Mouse (Mus musculus): Measurements from ENCODE around the gene A630076J17Rik. TPM values are rescaled to one million over a fixed set of nuclear protein-coding genes. Genes with fewer than 3 reads are reported as not detected.
A peak's percentile ranks its signal among the peaks of the same experiment; 100 is the strongest.

A630076J17Rik gene
- polyA plus RNA-seq, 1 experiment from 2014 or later: not detected

GRCm38 (mm10) chr3:107223230-107223629 is 7.2 kb upstream of the A630076J17Rik start:
- H3K27me3 ChIP-seq (replicated peaks; ENCODE audit: insufficient read depth, low read length): no peaks in the 10 kb centered on the region
- H3K27ac ChIP-seq (ENCODE audit: low read length): no peak overlapping the region
- ATAC-seq: peak; percentile 67
- no peaks in the 10 kb centered on the region for H3K4me1 ChIP-seq (ENCODE audit: insufficient read depth, low read depth, low read length)
- H3K4me3 ChIP-seq (ENCODE audit: low read depth, low read length): no peak overlapping the region
- no peaks in the 10 kb centered on the region for H3K36me3 ChIP-seq (ENCODE audit: insufficient read depth, low read length)
- H3K9me3 ChIP-seq (ENCODE audit: low read length): no peaks in the 10 kb centered on the region
- DNase-seq (ENCODE audit: low spot score): peak; percentile 23
- 32% methylated on average over 1 of the region's 1 CpGs for WGBS
- no peak overlapping the region for H3K4me2 ChIP-seq (replicated peaks; ENCODE audit: low read depth, low read length)
- peak; percentile 44; the same call in 1 of the 2 replicates for TF ChIP-seq EP300 (IDR thresholded peaks at IDR 0.05)
- no peak for TF ChIP-seq CTCF (IDR thresholded peaks at IDR 0.05)
- no peak overlapping the region for H3K9ac ChIP-seq (replicated peaks; ENCODE audit: low read depth)

GRCm38 (mm10) chr3:107225820-107226219 is 4.6 kb upstream of the A630076J17Rik start:
- no peak overlapping the region for H3K9ac ChIP-seq (replicated peaks; ENCODE audit: low read depth)
- no peak for ATAC-seq
- H3K27me3 ChIP-seq (replicated peaks; ENCODE audit: insufficient read depth, low read length): no peaks in the 10 kb centered on the region
- H3K36me3 ChIP-seq (ENCODE audit: insufficient read depth, low read length): no peaks in the 10 kb centered on the region
- no peak for TF ChIP-seq EP300 (IDR thresholded peaks at IDR 0.05)
- no peak for TF ChIP-seq CTCF (IDR thresholded peaks at IDR 0.05)
- 80% methylated on average over 5 of the region's 5 CpGs for WGBS
- no peaks in the 10 kb centered on the region for H3K9me3 ChIP-seq (ENCODE audit: low read length)
- no peak overlapping the region for H3K27ac ChIP-seq (ENCODE audit: low read length)
- H3K4me2 ChIP-seq (replicated peaks; ENCODE audit: low read depth, low read length): no peak overlapping the region
- no peak for DNase-seq (ENCODE audit: low spot score)
- no peaks in the 10 kb centered on the region for H3K4me1 ChIP-seq (ENCODE audit: insufficient read depth, low read depth, low read length)
- H3K4me3 ChIP-seq (ENCODE audit: low read depth, low read length): no peak overlapping the region

GRCm38 (mm10) chr3:107229221-107229620 is 1.2 kb upstream of the A630076J17Rik start:
- no peak overlapping the region for H3K9ac ChIP-seq (replicated peaks; ENCODE audit: low read depth)
- 61% methylated on average over 5 of the region's 5 CpGs for WGBS
- no peak overlapping the region for H3K4me2 ChIP-seq (replicated peaks; ENCODE audit: low read depth, low read length)
- H3K9me3 ChIP-seq (ENCODE audit: low read length): no peaks in the 10 kb centered on the region
- H3K4me3 ChIP-seq (ENCODE audit: low read depth, low read length): no peak overlapping the region
- ATAC-seq (no peak), DNase-seq (ENCODE audit: low spot score) (no peak)
- H3K27me3 ChIP-seq (replicated peaks; ENCODE audit: insufficient read depth, low read length): no peaks in the 10 kb centered on the region
- H3K27ac ChIP-seq (ENCODE audit: low read length): no peak overlapping the region
- H3K4me1 ChIP-seq (ENCODE audit: insufficient read depth, low read depth, low read length): no peaks in the 10 kb centered on the region
- no peak for TF ChIP-seq CTCF (IDR thresholded peaks at IDR 0.05)
- TF ChIP-seq EP300 (IDR thresholded peaks at IDR 0.05): no peak
- H3K36me3 ChIP-seq (ENCODE audit: insufficient read depth, low read length): no peaks in the 10 kb centered on the region

- Histone ChIP-seq H3K27me3 (replicated peaks; ENCODE audit: insufficient read depth, low read length) (no peaks in the 10 kb centered on the region), H3K36me3 (ENCODE audit: insufficient read depth, low read length) (no peaks in the 10 kb centered on the region), H3K27ac (ENCODE audit: low read length) (no peak overlapping the region), H3K4me3 (ENCODE audit: low read depth, low read length) (no peak overlapping the region), H3K4me2 (replicated peaks; ENCODE audit: low read depth, low read length) (no peak overlapping the region), H3K4me1 (ENCODE audit: insufficient read depth, low read depth, low read length) (no peaks in the 10 kb centered on the region), H3K9me3 (ENCODE audit: low read length) (no peaks in the 10 kb centered on the region), H3K9ac (replicated peaks; ENCODE audit: low read depth) (no peak overlapping the region)
- WGBS: 31% methylated on average over 5 of the region's 5 CpGs
- DNase-seq (ENCODE audit: low spot score): no peak
- ATAC-seq: no peak
- no peak for TF ChIP-seq EP300 (IDR thresholded peaks at IDR 0.05)
- TF ChIP-seq CTCF (IDR thresholded peaks at IDR 0.05): no peak
Observed at GRCm38 (mm10) chr3:107229822-107230221, 592 bp upstream of the A630076J17Rik start.

GRCm38 (mm10) chr3:107231202-107231601 is 788 bp downstream of the A630076J17Rik start:
- Histone ChIP-seq H3K4me1 (ENCODE audit: insufficient read depth, low read depth, low read length) (no peaks in the 10 kb centered on the region), H3K27ac (ENCODE audit: low read length) (no peak overlapping the region), H3K36me3 (ENCODE audit: insufficient read depth, low read length) (no peaks in the 10 kb centered on the region), H3K9me3 (ENCODE audit: low read length) (no peaks in the 10 kb centered on the region), H3K27me3 (replicated peaks; ENCODE audit: insufficient read depth, low read length) (no peaks in the 10 kb centered on the region), H3K9ac (replicated peaks; ENCODE audit: low read depth) (no peak overlapping the region), H3K4me3 (ENCODE audit: low read depth, low read length) (no peak overlapping the region), H3K4me2 (replicated peaks; ENCODE audit: low read depth, low read length) (no peak overlapping the region)
- DNase-seq (ENCODE audit: low spot score): no peak
- TF ChIP-seq CTCF (IDR thresholded peaks at IDR 0.05) (no peak), EP300 (IDR thresholded peaks at IDR 0.05) (no peak)
- ATAC-seq: no peak
- 53% methylated on average over 4 of the region's 4 CpGs for WGBS

GRCm38 (mm10) chr3:107233351-107233813 is 3.0 kb downstream of the A630076J17Rik start:
- H3K9ac ChIP-seq (replicated peaks; ENCODE audit: low read depth): no peak overlapping the region
- H3K4me2 ChIP-seq (replicated peaks; ENCODE audit: low read depth, low read length): no peak overlapping the region
- 6% methylated on average over 11 of the region's 11 CpGs for WGBS

GRCm38 (mm10) chr3:107233945-107234344 is 3.5 kb downstream of the A630076J17Rik start:
- Histone ChIP-seq H3K9me3 (ENCODE audit: low read length) (no peaks in the 10 kb centered on the region), H3K9ac (replicated peaks; ENCODE audit: low read depth) (no peak overlapping the region), H3K4me2 (replicated peaks; ENCODE audit: low read depth, low read length) (no peak overlapping the region), H3K36me3 (ENCODE audit: insufficient read depth, low read length) (no peaks in the 10 kb centered on the region), H3K27me3 (replicated peaks; ENCODE audit: insufficient read depth, low read length) (no peaks in the 10 kb centered on the region), H3K4me1 (ENCODE audit: insufficient read depth, low read depth, low read length) (no peaks in the 10 kb centered on the region), H3K4me3 (ENCODE audit: low read depth, low read length) (no peak overlapping the region), H3K27ac (ENCODE audit: low read length) (no peak overlapping the region)
- TF ChIP-seq CTCF (IDR thresholded peaks at IDR 0.05) (no peak), EP300 (IDR thresholded peaks at IDR 0.05) (no peak)
- 0 out of 2 replicates have a peak, but pooled peaks have one; percentile 8 for ATAC-seq
- whole genome bisulfite sequencing: 21% methylated on average over 2 of the region's 2 CpGs
- no peak for DNase-seq (ENCODE audit: low spot score)

More at GRCm38 (mm10) chr3:107233351-107233813, 3.0 kb downstream of the A630076J17Rik start:
- no peak overlapping the region for H3K4me3 ChIP-seq (ENCODE audit: low read depth, low read length)
- ATAC-seq (peak; percentile 68), DNase-seq (ENCODE audit: low spot score) (peak; percentile 88)
- TF ChIP-seq CTCF (IDR thresholded peaks at IDR 0.05) (peak; percentile 98), EP300 (IDR thresholded peaks at IDR 0.05) (no peak)
- no peaks in the 10 kb centered on the region for H3K27me3 ChIP-seq (replicated peaks; ENCODE audit: insufficient read depth, low read length)
- H3K9me3 ChIP-seq (ENCODE audit: low read length): no peaks in the 10 kb centered on the region
- no peak overlapping the region for H3K27ac ChIP-seq (ENCODE audit: low read length)
- no peaks in the 10 kb centered on the region for H3K36me3 ChIP-seq (ENCODE audit: insufficient read depth, low read length)
- H3K4me1 ChIP-seq (ENCODE audit: insufficient read depth, low read depth, low read length): no peaks in the 10 kb centered on the region
